Mouse (Mus musculus): ENCODE results near the gene Clptm1. TPM values are rescaled to one million over a fixed set of nuclear protein-coding genes. Genes with fewer than 3 reads are reported as not detected.

Gene Clptm1
- polyA plus RNA-seq, 1 experiment from 2014 or later: 76.9 TPM

- no peak for DNase-seq (ENCODE audit: low spot score)
- 85% methylated on average over 43 of the region's 46 CpGs for WGBS
Observed at GRCm38 (mm10) chr7:19586269-19586668, 78.6 kb downstream of the Clptm1 start.

More at GRCm38 (mm10) chr7:19586269-19586668, 78.6 kb downstream of the Clptm1 start:
- H3K27ac ChIP-seq (ENCODE audit: low read length): no peak overlapping the region
- no peaks in the 10 kb centered on the region for H3K27me3 ChIP-seq (replicated peaks; ENCODE audit: insufficient read depth, low read length)
- no peaks in the 10 kb centered on the region for H3K9me3 ChIP-seq (ENCODE audit: low read length)
- ATAC-seq: no peak
- H3K4me3 ChIP-seq (ENCODE audit: low read depth, low read length): no peak overlapping the region
- no peak overlapping the region for H3K4me2 ChIP-seq (replicated peaks; ENCODE audit: low read depth, low read length)
- TF ChIP-seq CTCF (IDR thresholded peaks at IDR 0.05) (no peak), EP300 (IDR thresholded peaks at IDR 0.05) (no peak)
- H3K9ac ChIP-seq (replicated peaks; ENCODE audit: low read depth): no peak overlapping the region
- peaks cover 38% of the 10 kb centered on the region for H3K36me3 ChIP-seq (ENCODE audit: insufficient read depth, low read length)
- no peaks in the 10 kb centered on the region for H3K4me1 ChIP-seq (ENCODE audit: insufficient read depth, low read depth, low read length)

Other genes with a start within 250 kb of the Clptm1 start
- 7.4 and 7.9 TPM in 2 replicates for gene Mark4, start 206.2 kb downstream of the Clptm1 start, polyA plus RNA-seq (2015; fragmentation: Nextera tagmentation; extraction: Ambion mirVana)
- 1.1 and 1.4 TPM in 2 replicates for gene Exoc3l2, start 201.7 kb downstream of the Clptm1 start, polyA plus RNA-seq (2015; fragmentation: Nextera tagmentation; extraction: Ambion mirVana)
- 2.6 and 3.0 TPM in 2 replicates for gene Bloc1s3, start 156.7 kb downstream of the Clptm1 start, polyA plus RNA-seq (2015; fragmentation: Nextera tagmentation; extraction: Ambion mirVana)
- 85.5 and 91.9 TPM in 2 replicates for gene Trappc6a, start 156.6 kb downstream of the Clptm1 start, polyA plus RNA-seq (2015; fragmentation: Nextera tagmentation; extraction: Ambion mirVana)
- gene Nkpd1, start 147.2 kb downstream of the Clptm1 start, polyA plus RNA-seq (2015; fragmentation: Nextera tagmentation; extraction: Ambion mirVana): 0.05 and 0.15 TPM in 2 replicates
- gene Ppp1r37, start 102.0 kb downstream of the Clptm1 start, polyA plus RNA-seq (2015; fragmentation: Nextera tagmentation; extraction: Ambion mirVana): 19.1 and 20.3 TPM in 2 replicates
- gene Zfp296, start 87.7 kb downstream of the Clptm1 start, polyA plus RNA-seq (2015; fragmentation: Nextera tagmentation; extraction: Ambion mirVana): 0.76 and 0.88 TPM in 2 replicates
- gene Gemin7, start 87.4 kb downstream of the Clptm1 start, polyA plus RNA-seq (2015; fragmentation: Nextera tagmentation; extraction: Ambion mirVana): 161 and 163 TPM in 2 replicates
- 22.6 and 23.8 TPM in 2 replicates for gene Clasrp, start 60.5 kb downstream of the Clptm1 start, polyA plus RNA-seq (2015; fragmentation: Nextera tagmentation; extraction: Ambion mirVana)
- 15.6 and 29.8 TPM in 2 replicates for gene Relb, start 35.6 kb downstream of the Clptm1 start, polyA plus RNA-seq (2015; fragmentation: Nextera tagmentation; extraction: Ambion mirVana)
- gene Apoc2, start 12.9 kb upstream of the Clptm1 start, polyA plus RNA-seq (2015; fragmentation: Nextera tagmentation; extraction: Ambion mirVana): 4.2 and 4.9 TPM in 2 replicates
- gene Gm44805, start 16.4 kb upstream of the Clptm1 start, polyA plus RNA-seq (2015; fragmentation: Nextera tagmentation; extraction: Ambion mirVana): not detected in 2 replicates
- gene Apoc4, start 16.4 kb upstream of the Clptm1 start, polyA plus RNA-seq (2015; fragmentation: Nextera tagmentation; extraction: Ambion mirVana): 0.38 and 0.88 TPM in 2 replicates
- gene Apoc1, start 27.6 kb upstream of the Clptm1 start, polyA plus RNA-seq (2015; fragmentation: Nextera tagmentation; extraction: Ambion mirVana): 61.1 and 63.8 TPM in 2 replicates
- 768 and 1,006 TPM in 2 replicates for gene Apoe, start 34.2 kb upstream of the Clptm1 start, polyA plus RNA-seq (2015; fragmentation: Nextera tagmentation; extraction: Ambion mirVana)
- gene Tomm40, start 50.4 kb upstream of the Clptm1 start, polyA plus RNA-seq (2015; fragmentation: Nextera tagmentation; extraction: Ambion mirVana): 60.8 and 62.4 TPM in 2 replicates
- 113 and 116 TPM in 2 replicates for gene Nectin2, start 85.5 kb upstream of the Clptm1 start, polyA plus RNA-seq (2015; fragmentation: Nextera tagmentation; extraction: Ambion mirVana)
- 477 and 507 TPM in 2 replicates for gene Bcam, start 106.0 kb upstream of the Clptm1 start, polyA plus RNA-seq (2015; fragmentation: Nextera tagmentation; extraction: Ambion mirVana)
- 18.4 and 23.9 TPM in 2 replicates for gene Cblc, start 131.8 kb upstream of the Clptm1 start, polyA plus RNA-seq (2015; fragmentation: Nextera tagmentation; extraction: Ambion mirVana)
- 8.3 and 20.0 TPM in 2 replicates for gene Bcl3, start 157.7 kb upstream of the Clptm1 start, polyA plus RNA-seq (2015; fragmentation: Nextera tagmentation; extraction: Ambion mirVana)
- 0.12 and 0.24 TPM in 2 replicates for gene Gm19345, start 187.0 kb upstream of the Clptm1 start, polyA plus RNA-seq (2015; fragmentation: Nextera tagmentation; extraction: Ambion mirVana)
- gene Ceacam16, start 196.3 kb upstream of the Clptm1 start, polyA plus RNA-seq (2015; fragmentation: Nextera tagmentation; extraction: Ambion mirVana): 0.13 and 0.18 TPM in 2 replicates
- gene Ceacam19, start 222.9 kb upstream of the Clptm1 start, polyA plus RNA-seq (2015; fragmentation: Nextera tagmentation; extraction: Ambion mirVana): 0.04 TPM in 1 of 2 replicates, not detected in the other

Data from lung, postnatal 0 days (tissue).